Mouse (Mus musculus) cortical plate, adult 2 months (tissue): ENCODE measurements around the gene Amz2.

Experiments used
- CTCF ChIP-seq: fragments of 200-500 bp; IDR thresholded peaks from 2 replicates; pipeline ENCODE4 v1.5.1; 2011; ENCODE audit warnings: mild to moderate bottlenecking, control low read depth, low read length; ENCODE audit not compliant: insufficient read depth; ENCODE audit errors: extremely low read depth
- POLR2A ChIP-seq: fragments of 200-500 bp; IDR thresholded peaks from 2 replicates; pipeline ENCODE4 v1.6.1; 2011; ENCODE audit warnings: mild to moderate bottlenecking, low read length, control low read depth; ENCODE audit not compliant: insufficient read depth; ENCODE audit errors: extremely low read depth

- no peak for TF ChIP-seq CTCF
- TF ChIP-seq POLR2A = no peak
These were observed 30.5 kb downstream of the Amz2 start for GRCm38 (mm10) chr11:109456261-109456660.
